Mouse (Mus musculus) small intestine, adult 2 months (tissue): ENCODE data around the gene G3bp2. TPM values are rescaled to one million over a fixed set of nuclear protein-coding genes. Genes with fewer than 3 reads are reported as not detected.

Experiments
- H3K27ac ChIP-seq: fragments of 200-500 bp; 2 replicates; pipeline ENCODE4 v1.5.1; 2012; ENCODE audit warnings: low read depth, low read length, control low read depth, inconsistent platforms; ENCODE audit not compliant: insufficient read depth
- H3K27me3 ChIP-seq: fragments of 200-500 bp; 2 replicates; pipeline ENCODE4 v1.6.1; 2012; ENCODE audit warnings: mild to moderate bottlenecking, moderate library complexity, low read length, inconsistent platforms; ENCODE audit not compliant: control insufficient read depth, insufficient read depth
- H3K36me3 ChIP-seq: fragments of 200-500 bp; 2 replicates; pipeline ENCODE4 v1.6.1; 2012; ENCODE audit warnings: mild to moderate bottlenecking, low read length, control low read depth, inconsistent platforms; ENCODE audit not compliant: control insufficient read depth, insufficient read depth
- H3K4me1 ChIP-seq: fragments of 200-500 bp; 2 replicates; pipeline ENCODE4 v1.6.1; 2012; ENCODE audit warnings: low read length, inconsistent platforms, mixed read lengths; ENCODE audit not compliant: control insufficient read depth, insufficient read depth, insufficient read length
- H3K4me3 ChIP-seq: fragments of 200-500 bp; 2 replicates; pipeline ENCODE4 v1.5.1; 2012; ENCODE audit warnings: low read depth, mild to moderate bottlenecking, control low read depth, inconsistent platforms, low read length, moderate library complexity
- CTCF ChIP-seq: fragments of 200-500 bp; IDR thresholded peaks from 2 replicates; pipeline ENCODE4 v1.5.1; 2012; ENCODE audit warnings: low read depth, mild to moderate bottlenecking, control low read depth, inconsistent platforms, low read length, moderate library complexity, mixed read lengths; ENCODE audit not compliant: insufficient replicate concordance, insufficient read length; ENCODE audit errors: extremely low read depth
- POLR2A ChIP-seq: fragments of 200-500 bp; IDR thresholded peaks from 2 replicates; pipeline ENCODE4 v1.6.1; 2012; ENCODE audit warnings: low read depth, mild to moderate bottlenecking, control low read depth, inconsistent platforms, low read length, moderate library complexity
- WGBS: fragments of 180-500 bp; shearing (Covaris S2); methylation state at CpG from one replicate; pipeline ENCODE4 v1.1.7; 2018; 5-methylcytosine and 5-hydroxymethylcytosine counted together
- polyA plus RNA-seq: library from polyadenylated mRNA; depleted of rRNA; stranded (reverse); fragments of >200 nt; gene quantifications from 2 replicates; pipeline ENCODE4 v1.2.3, GENCODE M21; 2012

Gene G3bp2
- polyA plus RNA-seq, 1 experiment, result 6.9 TPM

GRCm38 (mm10) chr5:92076273-92076672 lies 7.2 kb downstream of the G3bp2 start:
- Histone ChIP-seq H3K4me3 (no peak overlapping the region), H3K27ac (no peak overlapping the region), H3K36me3 (peaks cover 8% of the 10 kb centered on the region), H3K4me1 (peaks cover 5% of the 10 kb centered on the region), H3K27me3 (no peaks in the 10 kb centered on the region)
- 25% methylated on average over 1 of the region's 1 CpGs for WGBS
- TF ChIP-seq POLR2A (no peak), CTCF (peak; percentile 50; the same call in 1 of the 2 replicates)

GRCm38 (mm10) chr5:92074061-92074460 lies 9.5 kb downstream of the G3bp2 start:
- WGBS, result 61% methylated on average over 14 of the region's 14 CpGs
- Histone ChIP-seq H3K27ac (no peak overlapping the region), H3K4me1 (peaks cover 2% of the 10 kb centered on the region), H3K4me3 (no peak overlapping the region), H3K27me3 (no peaks in the 10 kb centered on the region), H3K36me3 (peaks cover 18% of the 10 kb centered on the region)
- TF ChIP-seq POLR2A (no peak), CTCF (no peak)

- Histone ChIP-seq H3K4me3 (no peak overlapping the region), H3K4me1 (peaks cover 6% of the 10 kb centered on the region; the same call in 1 of the 2 replicates), H3K27ac (no peak overlapping the region), H3K36me3 (peaks cover 51% of the 10 kb centered on the region), H3K27me3 (no peaks in the 10 kb centered on the region)
- no peak for TF ChIP-seq POLR2A
- no peak for TF ChIP-seq CTCF
- 97% methylated on average over 2 of the region's 2 CpGs for WGBS
Observed at GRCm38 (mm10) chr5:92063192-92063591, 20.3 kb downstream of the G3bp2 start.

GRCm38 (mm10) chr5:92052866-92053265 lies 30.7 kb downstream of the G3bp2 start:
- no peak for TF ChIP-seq POLR2A
- TF ChIP-seq CTCF, result no peak
- no peak overlapping the region for H3K27ac ChIP-seq
- H3K27me3 ChIP-seq, result no peaks in the 10 kb centered on the region
- H3K4me1 ChIP-seq, result no peaks in the 10 kb centered on the region; the same call in 1 of the 2 replicates
- H3K36me3 ChIP-seq, result peaks cover 45% of the 10 kb centered on the region
- H3K4me3 ChIP-seq, result no peak overlapping the region
- 86% methylated on average over 6 of the region's 6 CpGs for WGBS

- Histone ChIP-seq H3K36me3 (peaks cover 25% of the 10 kb centered on the region), H3K27me3 (no peaks in the 10 kb centered on the region), H3K27ac (no peak overlapping the region), H3K4me1 (no peaks in the 10 kb centered on the region), H3K4me3 (no peak overlapping the region)
- no peak for TF ChIP-seq CTCF
- no peak for TF ChIP-seq POLR2A
- WGBS, result 78% methylated on average over 3 of the region's 3 CpGs
Observed at GRCm38 (mm10) chr5:92050419-92050818, 33.1 kb downstream of the G3bp2 start.

- peaks cover 3% of the 10 kb centered on the region for H3K4me1 ChIP-seq
- H3K4me3 ChIP-seq, result peak within 1 kb of the TSS; percentile 83
- peak within 1 kb of the TSS; percentile 90 for H3K27ac ChIP-seq
- H3K27me3 ChIP-seq, result no peaks in the 10 kb centered on the region
- H3K36me3 ChIP-seq, result no peaks in the 10 kb centered on the region
- no peak for TF ChIP-seq POLR2A
- TF ChIP-seq CTCF, result no peak
- 76% methylated on average over 4 of the region's 4 CpGs for WGBS
Observed at GRCm38 (mm10) chr5:92043783-92044182, 39.7 kb downstream of the G3bp2 start, which contains the start of gene Cdkl2. TSS of gene Cdkl2 (minus strand) at chr5:92043883.

GRCm38 (mm10) chr5:92042377-92043348 lies 40.9 kb downstream of the G3bp2 start:
- peak overlapping the region; percentile 83 for H3K4me3 ChIP-seq
- under 1% methylated on average over 68 of the region's 68 CpGs for WGBS
- TF ChIP-seq CTCF (peak; percentile 18; the same call in 1 of the 2 replicates), POLR2A (peak; percentile 44; the same call in 1 of the 2 replicates)
- H3K36me3 ChIP-seq, result no peaks in the 10 kb centered on the region
- H3K4me1 ChIP-seq, result peaks cover 3% of the 10 kb centered on the region
- no peaks in the 10 kb centered on the region for H3K27me3 ChIP-seq
- peak overlapping the region; percentile 90 for H3K27ac ChIP-seq
